In the genomic region with DNA sequence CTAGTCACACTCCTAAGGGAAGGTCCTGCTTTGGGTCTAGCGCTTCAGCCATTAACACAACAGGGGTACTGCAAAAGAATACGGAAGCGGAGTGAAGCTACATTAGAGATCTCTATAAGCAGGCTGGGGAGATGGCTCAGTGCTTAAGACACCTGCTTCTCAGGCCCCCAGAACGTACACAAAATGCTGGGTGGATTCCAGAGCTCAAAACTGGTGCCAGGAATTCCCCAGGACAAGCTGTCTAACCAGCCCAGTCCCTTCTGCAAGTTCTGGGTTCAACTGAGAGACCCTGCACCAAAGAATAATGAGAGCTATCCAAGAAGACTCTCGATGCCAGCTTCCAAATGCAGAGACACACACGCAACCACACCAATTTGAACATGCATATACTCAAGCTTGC, we compare ENCODE assay signal across 25 mouse cellular contexts. TPM values are rescaled to one million over a fixed set of nuclear protein-coding genes. Genes with fewer than 3 reads are reported as not detected.
DNase-seq lines count a peak whose midpoint lies in the region; ATAC-seq and TF ChIP-seq lines count a peak whose summit lies in the region.
"Had no signal": no experiment of that assay in that cellular context is flagged by ENCODE, and none has a peak within 500 bp of the region (broad histone marks: within the 10 kb centered on the region; RNA-seq: fewer than 3 reads in every experiment).

No protein-coding gene starts in this region.

- H3K36me3 ChIP-seq in megakaryocyte, embryonic 14.5 days (replicated peaks; ENCODE audit: low read length) = no peaks in the 10 kb centered on the region
- H3K36me3 ChIP-seq in midbrain, embryonic 15.5 days (replicated peaks) = no peaks in the 10 kb centered on the region
- H3K36me3 ChIP-seq: embryonic facial prominence, embryonic 13.5 days; embryonic facial prominence, embryonic 15.5 days; forebrain, embryonic 10.5 days; forebrain, embryonic 12.5 days had no signal

- no peaks in the 10 kb centered on the region for H3K9me3 ChIP-seq in megakaryocyte, embryonic 14.5 days
- H3K9me3 ChIP-seq in midbrain, embryonic 15.5 days = no peaks in the 10 kb centered on the region
- H3K9me3 ChIP-seq: embryonic facial prominence, embryonic 13.5 days; embryonic facial prominence, embryonic 15.5 days; forebrain, embryonic 10.5 days; forebrain, embryonic 12.5 days had no signal

- no peak overlapping the region for H3K27ac ChIP-seq in midbrain, embryonic 15.5 days
- H3K27ac ChIP-seq: embryonic facial prominence, embryonic 13.5 days; embryonic facial prominence, embryonic 15.5 days; forebrain, embryonic 10.5 days; forebrain, embryonic 12.5 days had no signal

- no peak for TF ChIP-seq POLR2A in brain, embryonic 14.5 days (IDR thresholded peaks at IDR 0.05; ENCODE audit: borderline replicate concordance, extremely low read depth, insufficient read depth, insufficient read length, poor library complexity, severe bottlenecking)

- peak; percentile 45 for DNase-seq in brain, adult 2 months (ENCODE audit: low read depth, low spot score)
- DNase-seq in brain, embryonic 14.5 days (ENCODE audit: low read depth) = peak; percentile 25
- DNase-seq: adrenal gland, adult 2 months; adrenal gland, postnatal 10 days; adrenal gland, postnatal 25 days; cerebellum, adult 11 months; cerebellum, adult 18-20 months; cerebellum, adult 8-10 months; cerebellum, adult 9-11 months; cerebellum, postnatal 36 days; embryo, embryonic 11 days had no signal

- no peak overlapping the region for H3K9ac ChIP-seq in midbrain, embryonic 15.5 days
- H3K9ac ChIP-seq: embryonic facial prominence, embryonic 13.5 days; embryonic facial prominence, embryonic 15.5 days; forebrain, embryonic 12.5 days had no signal

- peak overlapping the region; percentile 67 for H3K4me3 ChIP-seq in megakaryocyte, embryonic 14.5 days (replicated peaks)
- no peak overlapping the region for H3K4me3 ChIP-seq in midbrain, embryonic 15.5 days
- H3K4me3 ChIP-seq: embryonic facial prominence, embryonic 13.5 days; embryonic facial prominence, embryonic 15.5 days; erythroblast, embryonic 14.5 days; forebrain, embryonic 10.5 days; forebrain, embryonic 12.5 days had no signal

- ATAC-seq in megakaryocyte, adult 5-6 weeks (ENCODE audit: poor library complexity, severe bottlenecking) = no peak
- no peak for ATAC-seq in midbrain, embryonic 15.5 days (replicated peaks)
- ATAC-seq: forebrain, embryonic 16.5 days had no signal

- H3K4me1 ChIP-seq in megakaryocyte, embryonic 14.5 days = peaks cover 76% of the 10 kb centered on the region
- H3K4me1 ChIP-seq in midbrain, embryonic 15.5 days = peaks cover 9% of the 10 kb centered on the region

- H3K4me2 ChIP-seq in midbrain, embryonic 15.5 days = no peak overlapping the region
- H3K4me2 ChIP-seq: embryonic facial prominence, embryonic 13.5 days; embryonic facial prominence, embryonic 15.5 days; forebrain, embryonic 12.5 days had no signal

- peaks cover 12% of the 10 kb centered on the region for H3K27me3 ChIP-seq in megakaryocyte, embryonic 14.5 days (replicated peaks)
- no peaks in the 10 kb centered on the region for H3K27me3 ChIP-seq in midbrain, embryonic 15.5 days (replicated peaks)
- H3K27me3 ChIP-seq: embryonic facial prominence, embryonic 13.5 days; embryonic facial prominence, embryonic 15.5 days; forebrain, embryonic 12.5 days had no signal

- no peak for TF ChIP-seq CTCF in brain, embryonic 14.5 days (IDR thresholded peaks at IDR 0.05; ENCODE audit: borderline replicate concordance, extremely low read depth, insufficient read depth, insufficient read length)

- 90% methylated on average over 6 of the region's 6 CpGs for WGBS in midbrain, embryonic 15.5 days

RNA-seq across cellular contexts. Expression of gene Tbcc, which starts 8.8 kb away (rescaled TPM):
- 23.7 and 40.2 TPM in 2 replicates for polyA plus RNA-seq in megakaryocyte, embryonic 14.5 days (2012; ENCODE audit: insufficient read depth, low replicate concordance)
- total RNA-seq in megakaryocyte, adult 5-6 weeks (2015) = 8.6 and 13.5 TPM in 2 replicates
- total RNA-seq in megakaryocyte, adult 5-6 weeks (2017) = 10.8 and 13.3 TPM in 2 replicates
- polyA plus RNA-seq in brain, embryonic 14.5 days (2012; rRNA removed) = 33.7 and 40.8 TPM in 2 replicates
- polyA plus RNA-seq in midbrain, embryonic 15.5 days (2015; fragmentation: Nextera tagmentation; extraction: Ambion mirVana) = 61.6 and 68.5 TPM in 2 replicates

RNA-seq across cellular contexts. Expression of gene Bicral, which starts 23.4 kb away (rescaled TPM):
- polyA plus RNA-seq in megakaryocyte, embryonic 14.5 days (2012; ENCODE audit: insufficient read depth, low replicate concordance) = 0.62 and 1.8 TPM in 2 replicates
- 25.2 and 32.4 TPM in 2 replicates for total RNA-seq in megakaryocyte, adult 5-6 weeks (2015)
- total RNA-seq in megakaryocyte, adult 5-6 weeks (2017) = 20.3 and 21.1 TPM in 2 replicates
- 13.5 and 24.9 TPM in 2 replicates for polyA plus RNA-seq in brain, embryonic 14.5 days (2012; rRNA removed)
- polyA plus RNA-seq in midbrain, embryonic 15.5 days (2015; fragmentation: Nextera tagmentation; extraction: Ambion mirVana) = 10.5 and 12.8 TPM in 2 replicates

RNA-seq across cellular contexts. Expression of gene Prph2, which starts 28.5 kb away (rescaled TPM):
- polyA plus RNA-seq in megakaryocyte, embryonic 14.5 days (2012; ENCODE audit: insufficient read depth, low replicate concordance) = 0.13 TPM in 1 of 2 replicates, not detected in the other
- total RNA-seq in megakaryocyte, adult 5-6 weeks (2015) = not detected in 2 replicates
- total RNA-seq in megakaryocyte, adult 5-6 weeks (2017) = not detected in 2 replicates
- 0.03 TPM in 1 of 2 replicates, not detected in the other for polyA plus RNA-seq in brain, embryonic 14.5 days (2012; rRNA removed)
- not detected in 2 replicates for polyA plus RNA-seq in midbrain, embryonic 15.5 days (2015; fragmentation: Nextera tagmentation; extraction: Ambion mirVana)
- total RNA-seq: adrenal gland, adult 2 months; adrenal gland, postnatal 10 days; adrenal gland, postnatal 25 days; adrenal gland, postnatal 4 days; common myeloid progenitor, adult 5-6 weeks; MEL had no signal
- polyA plus RNA-seq: adrenal gland, adult 2 months; embryonic facial prominence, embryonic 11.5 days; embryonic facial prominence, embryonic 13.5 days; embryonic facial prominence, embryonic 15.5 days; erythroblast, embryonic 14.5 days; forebrain, embryonic 10.5 days; forebrain, embryonic 12.5 days; forebrain, embryonic 16.5 days; frontal cortex, adult 2 months had no signal
